8 mouse cellular contexts compared by ENCODE assay signal in the genomic region with DNA sequence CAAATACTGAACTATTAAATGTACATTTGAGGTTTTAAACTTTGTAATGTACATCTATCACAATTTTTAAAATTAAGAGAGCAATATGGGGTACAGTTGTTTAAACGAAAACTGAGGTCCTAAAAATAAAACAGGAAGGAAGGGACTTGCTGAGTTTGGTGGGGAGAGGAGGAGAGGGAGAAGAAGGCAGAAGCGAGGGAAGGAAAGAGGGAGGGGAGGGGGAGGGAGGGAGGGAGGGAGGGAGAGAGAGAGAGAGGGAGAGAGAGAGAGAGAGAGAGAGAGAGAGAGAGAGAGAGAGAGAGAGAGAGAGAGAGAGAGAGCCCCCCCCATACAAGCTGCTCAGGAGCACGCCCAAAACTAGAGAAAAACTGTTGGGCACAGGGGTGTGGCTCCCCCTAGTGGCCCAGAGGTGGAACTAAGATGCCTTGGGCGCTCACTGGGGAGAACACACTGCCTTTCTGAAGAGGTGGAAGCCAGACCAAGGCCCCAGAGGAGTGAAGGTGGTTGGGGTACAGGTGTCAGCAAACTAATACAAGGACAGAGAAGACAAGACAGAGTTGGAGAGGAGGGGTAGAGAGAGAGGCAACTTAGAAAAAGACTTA. TPM values are rescaled to one million over a fixed set of nuclear protein-coding genes. Genes with fewer than 3 reads are reported as not detected.
DNase-seq lines count a peak whose midpoint lies in the region; ATAC-seq lines count a peak whose summit lies in the region.

No protein-coding gene starts in this region.

- ATAC-seq in liver, embryonic 13.5 days (ENCODE audit: low read depth), result no peak
- 0 out of 2 replicates have a peak, but pooled peaks have one; percentile 33 for ATAC-seq in neural tube, embryonic 12.5 days (ENCODE audit: low FRiP score, low read depth)

- H3K27ac ChIP-seq in liver, embryonic 13.5 days, result no peak overlapping the region
- no peak overlapping the region for H3K27ac ChIP-seq in neural tube, embryonic 12.5 days

- H3K36me3 ChIP-seq in liver, embryonic 13.5 days, result no peaks in the 10 kb centered on the region
- no peaks in the 10 kb centered on the region for H3K36me3 ChIP-seq in neural tube, embryonic 12.5 days

- H3K9me3 ChIP-seq in liver, embryonic 13.5 days (replicated peaks), result no peaks in the 10 kb centered on the region
- H3K9me3 ChIP-seq in neural tube, embryonic 12.5 days, result no peaks in the 10 kb centered on the region

- H3K4me2 ChIP-seq in liver, embryonic 13.5 days, result no peak overlapping the region
- H3K4me2 ChIP-seq in neural tube, embryonic 12.5 days (replicated peaks), result no peak overlapping the region

- peak; percentile 41 for DNase-seq in layer of hippocampus, adult 11-12 months (ENCODE audit: low spot score)
- no peak for DNase-seq in layer of hippocampus, adult 9-11 months
- peak; percentile 72 for DNase-seq in NIH3T3 (ENCODE audit: low read depth)
- peak; percentile 15 to 17 for DNase-seq in cerebellum, postnatal 36 days
- DNase-seq in heart, postnatal 4 days, result peak; percentile 69
- peak; percentile 63 for DNase-seq in liver, embryonic 13.5 days
- DNase-seq in thymus, postnatal 25 days, result peak; percentile 57

- peaks cover 35% of the 10 kb centered on the region for H3K4me1 ChIP-seq in liver, embryonic 13.5 days (replicated peaks)
- H3K4me1 ChIP-seq in neural tube, embryonic 12.5 days, result peaks cover 9% of the 10 kb centered on the region

- no peak overlapping the region for H3K9ac ChIP-seq in liver, embryonic 13.5 days
- H3K9ac ChIP-seq in neural tube, embryonic 12.5 days, result no peak overlapping the region

- H3K27me3 ChIP-seq in liver, embryonic 13.5 days, result peaks cover 8% of the 10 kb centered on the region; the same call in 1 of the 2 replicates
- peaks cover 10% of the 10 kb centered on the region for H3K27me3 ChIP-seq in neural tube, embryonic 12.5 days (replicated peaks)

- H3K4me3 ChIP-seq in liver, embryonic 13.5 days (replicated peaks), result no peak overlapping the region
- no peak overlapping the region for H3K4me3 ChIP-seq in neural tube, embryonic 12.5 days

- 2% methylated on average over 4 of the region's 4 CpGs for WGBS in liver, embryonic 13.5 days (ENCODE audit: insufficient replicate concordance)
- WGBS in neural tube, embryonic 12.5 days, result 33% methylated on average over 4 of the region's 4 CpGs

RNA-seq across cellular contexts. Expression of gene Trim58, which starts 3.8 kb away (rescaled TPM):
- total RNA-seq in heart, postnatal 4 days (2021), result under 1 TPM in 1 of 2 experiments, not detected in 1; 0.23 TPM
- 9.2 and 12.4 TPM in 2 replicates for polyA plus RNA-seq in liver, embryonic 13.5 days (2015; fragmentation: Nextera tagmentation; extraction: Ambion mirVana)
- polyA plus RNA-seq in neural tube, embryonic 12.5 days (2016; fragmentation: Nextera tagmentation; extraction: Ambion mirVana), result 0.41 and 0.44 TPM in 2 replicates

RNA-seq across cellular contexts. Expression of gene Olfr323, which starts 6.2 kb away (rescaled TPM):
- not detected for total RNA-seq in heart, postnatal 4 days (2021)
- not detected in 2 replicates for polyA plus RNA-seq in liver, embryonic 13.5 days (2015; fragmentation: Nextera tagmentation; extraction: Ambion mirVana)
- not detected in 2 replicates for polyA plus RNA-seq in neural tube, embryonic 12.5 days (2016; fragmentation: Nextera tagmentation; extraction: Ambion mirVana)

RNA-seq across cellular contexts. Expression of gene 2210407C18Rik, which starts 20.6 kb away (rescaled TPM):
- total RNA-seq in heart, postnatal 4 days (2021), result not detected
- not detected in 2 replicates for polyA plus RNA-seq in liver, embryonic 13.5 days (2015; fragmentation: Nextera tagmentation; extraction: Ambion mirVana)
- polyA plus RNA-seq in neural tube, embryonic 12.5 days (2016; fragmentation: Nextera tagmentation; extraction: Ambion mirVana), result not detected in 2 replicates

RNA-seq across cellular contexts. Expression of gene Olfr322, which starts 22.1 kb away (rescaled TPM):
- not detected for total RNA-seq in heart, postnatal 4 days (2021)
- not detected in 2 replicates for polyA plus RNA-seq in liver, embryonic 13.5 days (2015; fragmentation: Nextera tagmentation; extraction: Ambion mirVana)
- polyA plus RNA-seq in neural tube, embryonic 12.5 days (2016; fragmentation: Nextera tagmentation; extraction: Ambion mirVana), result not detected in 2 replicates

RNA-seq across cellular contexts. Expression of gene Olfr324, which starts 41.6 kb away (rescaled TPM):
- not detected for total RNA-seq in heart, postnatal 4 days (2021)
- polyA plus RNA-seq in liver, embryonic 13.5 days (2015; fragmentation: Nextera tagmentation; extraction: Ambion mirVana), result not detected in 2 replicates
- polyA plus RNA-seq in neural tube, embryonic 12.5 days (2016; fragmentation: Nextera tagmentation; extraction: Ambion mirVana), result not detected in 2 replicates
